Mouse (Mus musculus) cerebral cortex, adult 2 months (tissue): ENCODE data around the gene Hist1h1c.

Experiments
- WGBS: fragments of 180-500 bp; shearing (Covaris S2); methylation state at CpG from one replicate; pipeline ENCODE4 v1.1.7; 2018; 5-methylcytosine and 5-hydroxymethylcytosine counted together

The Hist1h1c gene

GRCm38 (mm10) chr13:23745381-23746161, 7.0 kb downstream of the Hist1h1c start, which contains the start of gene Hist1h3c:
Hist1h3c (minus strand) TSS chr13:23745602.
- whole genome bisulfite sequencing: under 1% methylated on average over 26 of the region's 28 CpGs

GRCm38 (mm10) chr13:23746201-23747080, 7.8 kb downstream of the Hist1h1c start, which contains the start of gene Hist1h2bb:
Hist1h2bb (plus strand) TSS chr13:23746734.
- 1% methylated on average over 45 of the region's 58 CpGs for WGBS

DNA sequence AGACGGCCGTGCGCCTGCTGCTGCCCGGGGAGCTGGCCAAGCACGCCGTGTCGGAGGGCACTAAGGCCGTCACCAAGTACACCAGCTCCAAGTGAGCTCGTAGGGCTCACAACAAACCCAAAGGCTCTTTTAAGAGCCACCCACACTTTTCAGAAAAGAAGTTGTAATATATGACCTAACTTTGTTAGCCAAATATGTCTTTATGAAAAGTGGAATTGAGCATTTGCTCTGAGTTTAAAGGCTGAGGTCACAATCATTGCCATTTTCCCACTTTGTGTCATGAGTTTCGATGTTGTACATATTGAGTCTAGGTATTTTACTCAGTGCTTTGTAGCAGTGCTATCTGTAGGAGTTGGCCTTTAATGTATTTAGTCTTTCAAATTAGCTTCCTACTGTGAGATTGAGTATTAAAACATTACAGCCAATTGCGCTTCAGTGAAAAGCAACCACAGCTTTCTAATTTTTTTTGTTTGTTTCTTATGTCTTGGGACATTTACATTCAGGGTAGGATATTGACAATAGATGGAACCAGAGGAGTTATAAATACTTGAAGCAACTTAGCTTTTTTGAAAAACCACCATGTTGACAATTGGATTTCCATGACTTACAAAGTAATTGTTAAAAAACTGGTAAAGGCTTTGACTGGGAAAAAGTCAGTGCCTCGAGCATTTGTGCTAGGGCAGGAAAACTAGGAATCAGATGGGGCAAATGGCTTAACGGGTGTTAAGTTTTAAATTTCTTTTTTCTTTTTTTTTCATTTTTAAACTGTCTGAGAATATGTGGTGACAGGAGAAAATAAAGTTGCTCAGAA, 8.7 kb downstream of the Hist1h1c start:
- 6% methylated on average over 13 of the region's 13 CpGs for WGBS

GRCm38 (mm10) chr13:23747892-23748288, 9.3 kb downstream of the Hist1h1c start:
- 8% methylated on average over 4 of the region's 4 CpGs for WGBS

DNA sequence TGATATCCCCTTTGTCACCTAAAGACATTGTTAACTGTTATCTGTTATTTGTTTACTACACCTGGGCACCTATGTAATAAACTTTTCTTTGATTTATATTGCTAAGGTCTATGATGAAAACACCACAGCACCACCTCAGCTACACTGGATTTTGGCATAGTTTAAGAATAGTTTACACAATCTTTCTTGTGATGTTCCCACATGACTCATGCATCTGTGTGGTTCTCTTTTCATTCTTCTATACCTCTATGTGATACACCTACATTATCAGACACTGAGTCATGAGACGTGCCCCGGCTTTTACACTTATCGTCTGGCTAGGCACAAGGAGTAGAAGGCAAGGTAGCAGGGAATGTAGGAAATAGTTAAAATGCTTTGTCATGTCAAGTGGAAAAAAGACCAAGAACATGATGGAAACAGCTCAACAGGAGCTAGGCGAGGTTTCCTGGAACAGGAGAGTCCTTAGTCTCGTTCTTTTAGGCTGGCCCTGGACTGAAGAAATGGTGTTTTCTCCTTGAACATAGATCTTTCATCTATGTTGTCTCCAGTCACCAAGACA, 11.0 kb downstream of the Hist1h1c start:
- 93% methylated on average over 5 of the region's 5 CpGs for WGBS

DNA sequence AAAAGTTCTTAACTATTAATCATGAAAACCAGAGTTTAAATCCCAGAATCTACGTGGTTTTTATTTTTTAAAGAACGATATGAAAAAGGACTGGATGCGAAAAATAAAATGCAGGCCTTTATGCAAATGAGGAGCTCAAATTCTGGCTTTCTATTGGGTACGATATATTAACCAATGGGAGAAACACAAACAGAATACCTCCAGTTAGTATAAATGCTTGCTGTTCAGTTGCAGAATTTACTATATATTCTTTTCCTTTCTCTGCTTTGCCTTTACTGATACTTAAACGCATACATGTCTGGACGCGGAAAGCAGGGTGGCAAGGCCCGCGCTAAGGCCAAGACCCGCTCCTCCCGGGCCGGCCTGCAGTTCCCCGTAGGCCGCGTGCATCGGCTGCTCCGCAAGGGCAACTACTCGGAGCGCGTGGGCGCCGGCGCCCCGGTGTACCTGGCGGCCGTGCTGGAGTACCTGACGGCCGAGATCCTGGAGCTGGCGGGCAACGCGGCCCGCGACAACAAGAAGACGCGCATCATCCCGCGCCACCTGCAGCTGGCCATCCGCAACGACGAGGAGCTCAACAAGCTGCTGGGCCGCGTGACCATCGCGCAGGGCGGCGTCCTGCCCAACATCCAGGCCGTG, 12.3 kb downstream of the Hist1h1c start, which contains the start of gene Hist1h2ab:
TSS of gene Hist1h2ab (plus strand) at position 288 of the 639 bp plus-strand sequence.
- under 1% methylated on average over 34 of the region's 47 CpGs for whole genome bisulfite sequencing

- WGBS: under 1% methylated on average over 11 of the region's 11 CpGs
Observed at GRCm38 (mm10) chr13:23751478-23751956, 12.9 kb downstream of the Hist1h1c start.

DNA sequence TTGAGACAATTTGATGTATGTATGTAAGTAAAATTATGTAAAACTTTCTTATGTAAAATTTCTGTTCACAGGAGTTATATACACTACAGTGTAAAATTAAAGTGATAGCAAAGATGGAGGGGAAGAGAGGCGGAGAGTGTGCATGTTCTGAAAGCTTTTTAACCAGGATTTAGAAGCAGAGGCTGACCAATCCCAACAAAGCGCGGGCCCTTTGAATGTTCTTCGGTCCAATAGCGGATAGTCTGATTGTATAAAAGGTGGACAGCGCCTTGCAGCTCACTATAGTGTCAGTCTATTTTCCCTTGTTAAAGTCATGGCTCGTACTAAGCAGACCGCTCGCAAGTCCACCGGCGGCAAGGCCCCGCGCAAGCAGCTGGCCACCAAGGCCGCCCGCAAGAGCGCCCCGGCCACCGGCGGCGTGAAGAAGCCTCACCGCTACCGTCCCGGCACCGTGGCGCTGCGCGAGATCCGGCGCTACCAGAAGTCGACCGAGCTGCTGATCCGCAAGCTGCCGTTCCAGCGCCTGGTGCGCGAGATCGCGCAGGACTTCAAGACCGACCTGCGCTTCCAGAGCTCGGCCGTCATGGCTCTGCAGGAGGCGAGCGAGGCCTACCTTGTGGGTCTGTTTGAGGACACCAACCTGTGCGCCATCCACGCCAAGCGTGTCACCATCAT, 13.6 kb downstream of the Hist1h1c start, which contains the start of gene Hist1h3b:
TSS of gene Hist1h3b (plus strand) at position 201 of the 675 bp plus-strand sequence.
- under 1% methylated on average over 21 of the region's 47 CpGs for WGBS

DNA sequence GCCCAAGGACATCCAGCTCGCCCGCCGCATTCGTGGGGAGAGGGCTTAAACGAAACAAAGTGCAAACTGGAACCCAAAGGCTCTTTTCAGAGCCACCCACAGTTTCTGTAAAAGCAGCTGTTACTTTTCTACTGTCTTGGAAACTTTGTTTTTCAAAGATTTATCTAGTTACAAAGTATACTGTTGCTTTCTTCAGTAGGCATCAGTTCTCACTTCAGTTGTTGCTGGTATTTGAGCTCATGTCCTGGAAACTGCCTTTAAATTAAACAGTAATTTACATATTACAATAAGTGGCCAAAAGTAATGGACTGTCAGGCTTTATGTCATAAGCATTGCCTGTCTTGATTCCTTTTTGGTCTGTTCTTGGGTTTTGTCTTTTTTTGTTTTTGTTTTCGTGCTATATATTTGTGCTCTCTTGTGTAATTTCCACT, 14.1 kb downstream of the Hist1h1c start:
- 15% methylated on average over 6 of the region's 6 CpGs for WGBS

- 56% methylated on average over 4 of the region's 4 CpGs for WGBS
Observed at GRCm38 (mm10) chr13:23753314-23754078, 14.9 kb downstream of the Hist1h1c start.

DNA sequence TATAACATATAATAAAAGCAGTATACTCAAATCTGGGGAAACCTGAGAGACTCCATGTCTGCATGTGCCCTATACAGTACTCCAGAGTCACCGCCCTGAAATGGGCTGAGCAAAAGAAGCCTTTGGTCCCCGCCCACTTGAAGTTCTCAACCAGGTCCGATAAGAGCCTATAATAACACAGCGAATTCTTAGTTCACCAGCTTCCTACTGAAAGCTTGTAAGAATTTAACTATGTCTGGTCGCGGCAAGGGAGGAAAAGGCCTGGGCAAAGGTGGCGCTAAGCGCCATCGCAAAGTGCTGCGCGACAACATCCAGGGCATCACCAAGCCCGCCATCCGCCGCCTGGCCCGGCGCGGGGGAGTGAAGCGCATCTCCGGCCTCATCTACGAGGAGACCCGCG, 18.2 kb downstream of the Hist1h1c start, which contains the start of gene Hist1h4b:
TSS of gene Hist1h4b (plus strand) at position 224 of the 400 bp plus-strand sequence.
- WGBS: under 1% methylated on average over 21 of the region's 22 CpGs

- 2% methylated on average over 18 of the region's 23 CpGs for WGBS
Observed at GRCm38 (mm10) chr13:23757211-23757773, 18.7 kb downstream of the Hist1h1c start.

- 51% methylated on average over 3 of the region's 3 CpGs for WGBS
Observed at GRCm38 (mm10) chr13:23757921-23758320, 19.3 kb downstream of the Hist1h1c start.

GRCm38 (mm10) chr13:23759251-23759771, 20.7 kb downstream of the Hist1h1c start:
- 69% methylated on average over 3 of the region's 3 CpGs for WGBS

DNA sequence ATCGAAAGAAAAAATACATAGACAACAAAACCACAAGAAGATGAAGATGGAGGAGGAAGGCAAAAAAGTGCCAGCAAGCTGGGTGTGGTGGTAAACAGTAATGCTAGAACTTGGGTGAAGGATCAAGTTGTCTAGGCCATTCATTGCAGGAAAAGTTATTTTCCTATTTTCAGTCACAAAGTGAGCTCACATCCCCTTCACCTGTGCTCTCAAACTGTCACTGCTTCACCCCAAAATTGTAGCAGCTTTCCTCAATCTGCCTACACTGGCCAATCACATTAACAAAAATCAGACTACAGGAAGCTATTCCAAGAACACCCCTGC, 21.3 kb downstream of the Hist1h1c start:
- WGBS: 78% methylated on average over 1 of the region's 1 CpGs

DNA sequence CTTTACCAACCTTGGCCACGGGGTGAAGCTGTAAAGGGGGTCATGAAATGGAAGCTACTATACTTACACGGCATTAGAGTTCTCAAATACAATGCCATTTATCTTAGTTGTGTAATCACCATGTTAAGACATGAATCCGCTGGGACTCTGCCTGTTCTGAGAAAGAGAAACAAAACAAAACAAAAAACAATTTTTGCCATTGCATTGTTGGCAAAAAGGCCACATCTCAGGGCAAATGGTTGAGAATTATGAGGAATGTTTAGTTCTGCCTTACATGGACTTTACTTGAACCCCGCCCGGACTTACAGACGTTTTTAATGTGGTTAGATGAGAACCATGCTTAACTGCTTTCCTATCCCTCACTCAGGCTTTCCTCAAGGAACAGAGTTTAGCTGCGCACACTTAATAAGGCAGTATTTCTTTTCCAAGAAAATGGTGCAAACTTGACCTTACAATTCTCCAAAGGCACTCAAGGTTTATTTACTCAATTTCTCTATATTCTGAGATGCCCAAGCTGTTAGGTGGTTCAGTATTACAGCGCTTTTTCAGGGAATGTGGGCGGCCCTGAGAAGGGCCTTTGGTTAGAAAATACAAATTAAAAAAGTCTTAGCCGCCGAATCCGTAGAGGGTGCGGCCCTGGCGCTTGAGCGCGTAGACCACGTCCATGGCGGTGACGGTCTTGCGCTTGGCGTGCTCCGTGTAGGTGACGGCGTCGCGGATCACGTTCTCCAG, 21.8 kb downstream of the Hist1h1c start:
- WGBS: 2% methylated on average over 22 of the region's 27 CpGs

DNA sequence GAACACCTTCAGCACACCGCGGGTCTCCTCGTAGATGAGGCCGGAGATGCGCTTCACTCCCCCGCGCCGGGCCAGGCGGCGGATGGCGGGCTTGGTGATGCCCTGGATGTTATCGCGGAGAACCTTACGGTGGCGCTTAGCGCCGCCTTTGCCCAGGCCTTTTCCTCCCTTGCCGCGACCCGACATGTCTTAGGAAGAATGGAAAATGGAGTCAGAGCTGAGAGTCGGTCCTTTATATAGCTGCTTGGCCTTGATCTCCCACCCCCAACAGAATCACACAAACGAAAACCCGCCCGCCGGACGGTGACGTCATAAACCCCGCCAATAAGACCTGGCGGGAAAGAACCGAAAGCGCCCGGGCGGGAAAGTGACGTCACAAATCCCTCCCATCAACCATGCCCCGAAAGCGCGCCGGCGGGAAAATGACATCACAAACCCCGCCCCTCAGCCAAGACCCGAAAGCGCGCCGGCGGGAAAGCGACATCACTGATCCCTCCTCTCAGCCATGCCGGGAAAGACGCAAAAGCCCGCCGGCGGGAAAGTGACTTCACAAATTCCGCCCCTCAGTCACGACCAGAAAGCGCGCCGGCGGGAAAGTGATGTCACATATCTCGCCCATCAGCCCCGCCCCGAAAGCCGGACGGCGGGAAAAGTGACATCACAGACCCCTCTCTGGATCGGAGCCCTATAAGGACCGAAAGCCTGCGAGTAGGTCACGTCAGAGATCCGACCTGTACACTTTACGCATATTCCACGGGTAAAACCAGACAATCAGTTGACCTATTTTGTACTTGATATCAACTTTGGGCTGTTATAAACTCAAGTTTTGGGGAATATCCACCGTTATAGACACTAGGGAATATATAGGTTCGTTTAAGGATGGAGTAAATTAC, 22.6 kb downstream of the Hist1h1c start, which contains the start of gene Hist1h4a:
TSS of gene Hist1h4a (minus strand) at position 259 of the 893 bp plus-strand sequence.
- under 1% methylated on average over 63 of the region's 72 CpGs for WGBS
